Mouse (Mus musculus) lung, postnatal 4 days (tissue): ENCODE measurements around the gene Olfr822.
"Not testable (repeated sequence)": the region's sequence is repeated elsewhere in the genome, so short reads cannot be mapped to it uniquely, and the experiment has no call there.

Experiments
- DNase-seq, 2 experiments: peaks; one replicate each; pipeline ENCODE4 v3.0.0; 2021

Gene Olfr822

GRCm38 (mm10) chr10:130070910-130071309 lies at the start of gene Olfr822:
Gene Olfr822 (plus strand): TSS chr10:130071210.
- DNase-seq: no peak

- DNase-seq: no peak
Observed at GRCm38 (mm10) chr10:130030048-130030447, 41.0 kb upstream of the Olfr822 start, which contains the start of gene Olfr821. Gene Olfr821 (plus strand): TSS chr10:130030348.

- no peak for DNase-seq
Observed at GRCm38 (mm10) chr10:130037096-130037495, 33.9 kb upstream of the Olfr822 start.

- DNase-seq: peak in 1 of 2 experiments; percentile 7
Observed at GRCm38 (mm10) chr10:130092838-130093440, 21.9 kb downstream of the Olfr822 start.

- no peak for DNase-seq
Observed at GRCm38 (mm10) chr10:130096104-130096503, 25.1 kb downstream of the Olfr822 start.

GRCm38 (mm10) chr10:130115283-130115682 lies 44.3 kb downstream of the Olfr822 start, which contains the start of gene Olfr823:
Gene Olfr823 (minus strand): TSS chr10:130115383.
- not testable (repeated sequence) for DNase-seq

- not testable (repeated sequence) for DNase-seq
Observed at GRCm38 (mm10) chr10:130116045-130116444, 45.0 kb downstream of the Olfr822 start.
